Mouse (Mus musculus) heart, embryonic 16.5 days (tissue): ENCODE results near the gene Col5a1. TPM values are rescaled to one million over a fixed set of nuclear protein-coding genes. Genes with fewer than 3 reads are reported as not detected.

Source experiments
- ATAC-seq: fragments of 200-750 bp; cut with Nextera tagmentation; replicated peaks from 2 replicates; pipeline ENCODE4 v1.8.0; 2017; ENCODE audit warnings: moderate number of reproducible peaks; ENCODE audit not compliant: insufficient read depth, low FRiP score; ENCODE audit errors: extremely low read depth
- H3K27ac ChIP-seq: fragments of 300-500 bp; sonication (generic); 2 replicates; pipeline ENCODE4 v1.5.1; 2014; ENCODE audit warnings: mild to moderate bottlenecking, low read length, control low read depth, moderate library complexity
- H3K27me3 ChIP-seq: fragments of 300-500 bp; sonication (generic); 2 replicates; pipeline ENCODE4 v1.6.1; 2014; ENCODE audit warnings: low read length, mixed read lengths; ENCODE audit not compliant: control insufficient read depth, insufficient read depth
- H3K36me3 ChIP-seq: fragments of 300-500 bp; sonication (generic); 2 replicates; pipeline ENCODE4 v1.6.1; 2014; ENCODE audit not compliant: control insufficient read depth, insufficient read depth
- H3K4me1 ChIP-seq: fragments of 300-500 bp; sonication (generic); 2 replicates; pipeline ENCODE4 v1.6.1; 2014; ENCODE audit warnings: low read length, mixed read lengths; ENCODE audit not compliant: control insufficient read depth, insufficient read depth
- H3K4me2 ChIP-seq: fragments of 300-500 bp; sonication (generic); 2 replicates; pipeline ENCODE4 v1.6.1; 2014; ENCODE audit warnings: low read depth, mild to moderate bottlenecking, control low read depth, low read length
- H3K4me3 ChIP-seq: fragments of 300-500 bp; sonication (generic); 2 replicates; pipeline ENCODE4 v1.5.1; 2014; ENCODE audit warnings: mild to moderate bottlenecking, control low read depth, low read length
- H3K9ac ChIP-seq: fragments of 300-500 bp; sonication (generic); 2 replicates; pipeline ENCODE4 v1.6.1; 2014; ENCODE audit warnings: low read length, control low read depth
- H3K9me3 ChIP-seq: fragments of 300-500 bp; sonication (generic); replicated peaks from 2 replicates; pipeline ENCODE4 v1.6.1; 2016; ENCODE audit warnings: low read length; ENCODE audit not compliant: control insufficient read depth
- WGBS: fragments of 180-500 bp; shearing (Covaris S2); extraction: QIAGEN DNeasy Blood & Tissue Kit; methylation state at CpG from one replicate; pipeline ENCODE4 v1.1.7; 2014; 5-methylcytosine and 5-hydroxymethylcytosine counted together
- polyA plus RNA-seq: library from polyadenylated mRNA; unstranded; fragments of >200 nt; fragmentation: Nextera tagmentation; extraction: Ambion mirVana; gene quantifications from 2 replicates; pipeline ENCODE4 v1.2.1, GENCODE M21; 2015

Gene Col5a1
- polyA plus RNA-seq, 1 experiment from 2014 or later: 73.7 TPM

DNA sequence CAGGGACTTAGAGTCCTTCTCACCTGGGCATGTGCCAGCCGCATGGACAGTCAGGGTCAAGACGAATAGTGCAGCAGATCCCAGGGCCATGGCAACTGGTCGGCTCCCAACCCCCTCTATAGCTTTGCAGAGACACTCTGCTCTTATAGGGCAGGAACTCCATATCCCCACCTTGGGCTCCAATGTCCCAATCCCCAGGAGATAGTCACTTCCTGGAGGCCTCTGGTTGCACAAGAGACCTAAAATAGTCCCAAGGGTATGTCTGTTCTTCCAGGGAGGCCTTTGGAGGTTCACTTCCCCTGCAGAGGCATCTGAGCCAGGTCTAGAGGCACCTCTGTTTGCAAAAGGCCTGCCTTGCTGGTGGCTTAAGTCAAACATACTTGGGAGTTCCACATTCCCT, 198.5 kb downstream of the Col5a1 start, which contains the start of gene Fcnb:
Fcnb (minus strand) TSS at position 118 of the 400 bp plus-strand sequence.
- Histone ChIP-seq H3K9ac (no peak within 1 kb of the TSS), H3K4me3 (no peak within 1 kb of the TSS), H3K4me1 (no peaks in the 10 kb centered on the region), H3K9me3 (no peaks in the 10 kb centered on the region), H3K27ac (no peak within 1 kb of the TSS), H3K4me2 (no peak within 1 kb of the TSS), H3K27me3 (no peaks in the 10 kb centered on the region), H3K36me3 (no peaks in the 10 kb centered on the region)
- no peak for ATAC-seq
- WGBS: 78% methylated on average over 3 of the region's 3 CpGs

DNA sequence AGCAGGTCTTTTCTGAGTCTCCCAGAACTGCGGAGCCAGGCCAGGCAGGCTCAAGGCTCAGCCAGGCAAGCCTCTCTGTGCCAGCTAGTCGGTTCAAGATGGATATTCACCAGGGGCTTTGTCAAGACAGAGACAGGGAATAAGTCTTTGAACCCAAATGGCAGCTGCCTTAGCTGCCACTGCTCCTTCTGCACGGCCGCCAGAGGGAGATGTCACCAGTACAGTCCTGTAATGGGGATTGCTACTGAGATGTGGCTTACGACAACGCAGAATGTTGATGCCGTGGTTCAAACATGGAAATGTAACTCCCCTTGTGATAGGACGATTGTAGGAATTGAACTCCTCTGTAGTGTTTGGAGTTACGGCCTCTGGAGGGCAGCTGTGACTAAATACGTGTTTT, 199.9 kb downstream of the Col5a1 start:
- Histone ChIP-seq H3K9ac (no peak overlapping the region), H3K4me2 (no peak overlapping the region), H3K36me3 (no peaks in the 10 kb centered on the region), H3K27ac (no peak overlapping the region), H3K9me3 (no peaks in the 10 kb centered on the region), H3K4me3 (no peak overlapping the region), H3K27me3 (no peaks in the 10 kb centered on the region), H3K4me1 (no peaks in the 10 kb centered on the region)
- WGBS: 72% methylated on average over 10 of the region's 10 CpGs
- no peak for ATAC-seq

DNA sequence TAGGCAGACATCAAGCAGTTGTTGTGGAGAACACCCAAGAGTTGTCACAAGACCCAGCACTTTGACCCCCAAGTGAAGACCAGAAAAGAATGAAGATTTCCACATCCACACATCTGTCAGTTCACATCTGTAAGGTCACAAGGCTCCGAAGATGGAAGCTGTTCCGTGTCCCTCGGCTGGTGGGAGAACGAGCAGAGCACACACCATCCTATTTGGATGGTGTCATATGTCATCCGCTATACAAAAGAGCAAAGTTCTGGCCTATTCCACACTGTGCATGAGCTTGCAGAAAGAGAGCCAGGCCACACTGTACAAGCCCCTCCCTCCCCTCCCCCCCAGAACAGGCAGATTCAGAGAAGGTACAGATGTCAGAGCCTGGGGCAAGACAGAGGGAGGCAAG, 202.9 kb downstream of the Col5a1 start:
- 67% methylated on average over 5 of the region's 5 CpGs for WGBS
- Histone ChIP-seq H3K9me3 (no peaks in the 10 kb centered on the region), H3K4me3 (no peak overlapping the region), H3K36me3 (no peaks in the 10 kb centered on the region), H3K4me1 (no peaks in the 10 kb centered on the region), H3K9ac (no peak overlapping the region), H3K27me3 (no peaks in the 10 kb centered on the region), H3K4me2 (no peak overlapping the region), H3K27ac (no peak overlapping the region)
- no peak for ATAC-seq

Other genes starting within 250 kb of the Col5a1 start
- gene Rxra, start 210.0 kb upstream of the Col5a1 start, polyA plus RNA-seq: 6.6 and 8.4 TPM in 2 replicates
- gene Fcnb, start 198.5 kb downstream of the Col5a1 start, polyA plus RNA-seq: 0.16 and 0.47 TPM in 2 replicates